Mouse (Mus musculus) CD4-positive helper T cell, adult 2 months (primary cell): ENCODE data around the gene Erg.

Experiments
- DNase-seq: peaks from one replicate; pipeline ENCODE4 v3.0.0-alpha.2; 2012; ENCODE audit warnings: low read depth, missing footprints, low spot score

Erg gene

GRCm38 (mm10) chr16:95586311-95586602, at the start of gene Erg:
TSS of gene Erg (minus strand) at chr16:95586593.
- no peak for DNase-seq

- no peak for DNase-seq
Observed at GRCm38 (mm10) chr16:95631816-95632215, 45.4 kb upstream of the Erg start.

DNA sequence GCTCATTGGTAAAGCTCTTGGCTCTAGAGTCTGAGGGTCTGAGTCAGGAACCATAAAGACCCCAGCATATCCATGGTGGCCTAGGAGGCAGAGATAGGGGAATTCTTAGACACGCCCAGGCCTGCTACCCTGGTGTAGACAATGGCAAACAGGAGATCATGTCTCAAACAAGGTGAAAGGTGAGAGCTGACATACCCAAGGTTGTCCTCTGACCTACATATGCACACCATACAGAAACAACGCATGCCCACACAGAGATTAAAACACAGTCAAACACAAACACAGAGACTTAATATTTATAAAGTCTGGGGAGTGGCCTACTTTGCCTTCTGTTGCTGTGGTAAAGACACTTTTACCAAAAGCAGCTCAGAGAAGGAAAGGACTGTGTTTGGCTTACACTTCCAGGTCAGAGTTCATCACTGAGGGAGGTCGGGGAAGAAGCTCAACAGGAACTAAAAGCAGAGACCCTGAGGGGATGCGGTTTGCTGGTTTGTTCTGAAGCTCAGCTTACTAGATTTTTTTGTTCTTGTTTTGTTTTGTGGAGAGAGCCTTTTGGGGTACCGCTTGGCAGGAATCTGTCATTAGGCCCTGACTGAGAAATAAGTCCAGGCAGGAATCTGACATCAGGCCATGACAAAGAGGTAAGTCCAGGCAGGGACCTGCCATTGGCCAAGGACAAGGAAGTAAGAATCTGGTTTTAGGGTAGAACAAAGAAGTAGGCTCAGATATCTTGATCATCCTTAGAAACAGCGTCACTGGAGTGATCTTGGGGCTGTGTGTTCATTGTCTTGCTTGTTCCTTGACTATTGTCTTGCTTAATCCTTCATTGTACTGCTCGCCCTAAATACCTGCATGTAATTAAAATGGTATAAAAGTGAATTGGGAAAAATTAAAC, 37.7 kb upstream of the Erg start:
- DNase-seq, result no peak

GRCm38 (mm10) chr16:95623056-95623455, 36.7 kb upstream of the Erg start:
- DNase-seq, result no peak

DNA sequence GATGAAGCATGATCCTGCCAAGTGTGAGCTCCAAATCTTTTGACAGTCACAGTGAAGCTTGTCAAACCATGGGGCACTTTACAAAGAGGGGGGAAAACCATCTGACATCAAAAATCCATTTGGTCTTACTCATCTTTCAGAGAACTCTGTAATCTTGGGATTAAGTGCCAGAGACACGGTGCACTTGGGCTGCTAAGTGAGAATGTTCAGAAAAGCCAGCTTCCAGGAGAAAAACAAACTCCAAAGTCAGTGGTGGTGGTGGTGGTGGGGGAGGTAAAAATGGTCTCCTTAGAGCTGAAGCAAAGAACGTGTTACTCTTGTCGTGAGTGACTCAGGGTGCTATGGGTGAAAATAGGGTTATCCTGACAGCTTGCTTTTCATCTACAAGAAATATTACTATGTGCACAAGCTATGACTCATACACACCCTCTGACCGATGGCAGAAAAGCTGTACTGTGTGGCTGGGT, 33.5 kb upstream of the Erg start:
- no peak for DNase-seq

- no peak for DNase-seq
Observed at GRCm38 (mm10) chr16:95618206-95618605, 31.8 kb upstream of the Erg start.

DNA sequence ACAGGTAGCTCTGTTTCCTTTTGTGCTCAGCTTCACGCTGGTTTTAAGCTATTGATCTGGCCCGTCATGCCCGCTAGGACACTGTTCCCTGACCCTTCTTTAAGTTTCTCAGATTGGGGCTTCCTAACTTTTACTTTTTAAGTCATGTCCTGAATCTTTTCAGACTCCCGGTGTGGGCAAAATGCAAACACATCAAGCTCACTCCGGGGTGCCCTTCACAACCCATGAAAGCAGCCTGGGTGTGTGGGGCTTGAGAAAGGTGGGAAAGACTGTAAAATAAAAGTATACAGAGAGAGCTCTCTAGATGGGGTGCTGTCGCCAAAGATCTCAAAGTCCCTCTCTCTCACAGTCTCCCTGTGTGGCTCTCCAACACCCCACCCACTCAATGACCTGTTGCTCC, 31.3 kb upstream of the Erg start:
- DNase-seq, result no peak

DNA sequence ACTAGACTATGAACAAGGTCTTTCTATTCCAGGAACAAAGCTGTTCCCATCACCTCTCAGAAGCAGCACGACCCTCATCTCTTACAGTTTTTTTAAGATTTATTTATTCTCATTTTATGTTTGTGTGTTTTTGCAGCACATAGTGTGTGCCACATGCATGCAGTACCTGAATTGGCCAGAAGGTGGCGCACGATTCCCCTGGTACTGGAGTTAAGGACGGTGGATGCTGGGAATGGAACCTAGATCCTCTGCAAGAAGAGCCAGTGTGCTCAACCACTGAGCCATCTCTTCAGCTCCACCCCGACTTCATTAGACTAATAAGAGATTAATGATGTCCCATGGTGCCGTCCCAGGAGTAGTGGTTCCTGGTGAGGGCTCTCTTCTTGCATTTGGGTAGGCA, 29.2 kb upstream of the Erg start:
- DNase-seq, result peak; percentile 39

- DNase-seq, result no peak
Observed at GRCm38 (mm10) chr16:95614482-95614881, 28.1 kb upstream of the Erg start.

GRCm38 (mm10) chr16:95611982-95612746, 25.8 kb upstream of the Erg start:
- DNase-seq, result no peak

GRCm38 (mm10) chr16:95608624-95609023, 22.2 kb upstream of the Erg start:
- no peak for DNase-seq

DNA sequence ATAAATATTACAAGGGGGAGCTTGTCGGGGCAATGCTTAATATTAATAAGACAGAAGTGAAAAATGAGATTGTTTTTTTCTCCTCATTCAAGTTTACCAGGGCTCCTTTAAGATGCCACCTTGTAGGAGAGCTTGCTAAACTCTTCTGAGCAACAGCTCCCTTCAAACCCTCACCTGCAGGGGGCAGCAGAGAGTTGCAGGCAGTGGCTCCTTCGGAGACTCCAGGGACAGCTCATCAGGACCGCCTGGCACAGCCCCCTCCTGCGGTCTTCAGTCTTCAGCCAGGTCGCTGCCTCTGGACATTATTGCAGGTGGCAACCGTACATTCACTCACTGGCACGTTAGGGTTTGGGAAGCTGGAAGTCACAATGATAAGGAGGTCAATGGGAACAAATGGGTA, 18.9 kb upstream of the Erg start:
- peak; percentile 52 for DNase-seq

- no peak for DNase-seq
Observed at GRCm38 (mm10) chr16:95602504-95602903, 16.1 kb upstream of the Erg start.

DNA sequence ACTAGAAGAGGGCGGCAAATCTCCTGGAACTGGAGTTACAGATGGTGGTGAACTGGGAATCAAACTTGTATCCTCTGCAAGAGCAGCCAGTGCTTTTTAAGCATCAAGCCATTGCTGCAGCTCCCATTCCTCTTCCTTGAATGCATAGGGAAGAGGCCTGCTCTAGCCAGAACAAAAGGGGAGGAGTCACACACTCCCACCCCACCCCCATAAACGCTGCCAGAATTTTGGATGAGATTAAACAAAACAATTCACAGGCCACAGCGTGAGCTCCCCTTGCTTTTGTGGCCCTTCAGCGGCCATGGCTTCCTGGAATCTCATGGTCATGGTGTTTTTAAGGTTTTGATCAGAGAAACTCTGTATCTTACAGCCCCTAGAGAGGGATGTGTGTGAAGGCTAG, 15.4 kb upstream of the Erg start:
- DNase-seq, result no peak

DNA sequence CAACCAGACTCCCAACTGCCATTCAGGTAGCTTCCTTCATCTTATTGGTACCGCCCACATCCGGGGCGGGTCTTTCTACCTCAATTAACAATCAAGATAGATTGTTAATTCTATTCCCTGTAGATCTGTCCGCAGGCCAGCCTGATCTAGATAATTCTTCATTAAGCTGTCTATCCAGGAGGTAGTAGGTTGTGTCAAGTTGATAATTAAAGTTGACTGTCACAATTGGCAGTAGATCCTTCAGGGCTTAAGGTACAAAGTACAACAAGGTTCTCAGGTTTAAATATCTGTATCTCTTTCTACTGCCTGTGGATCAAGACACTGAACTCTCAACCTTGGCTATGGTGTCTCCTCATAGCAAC, 14.8 kb upstream of the Erg start:
- DNase-seq, result no peak

GRCm38 (mm10) chr16:95600572-95601218, 14.3 kb upstream of the Erg start:
- no peak for DNase-seq

DNA sequence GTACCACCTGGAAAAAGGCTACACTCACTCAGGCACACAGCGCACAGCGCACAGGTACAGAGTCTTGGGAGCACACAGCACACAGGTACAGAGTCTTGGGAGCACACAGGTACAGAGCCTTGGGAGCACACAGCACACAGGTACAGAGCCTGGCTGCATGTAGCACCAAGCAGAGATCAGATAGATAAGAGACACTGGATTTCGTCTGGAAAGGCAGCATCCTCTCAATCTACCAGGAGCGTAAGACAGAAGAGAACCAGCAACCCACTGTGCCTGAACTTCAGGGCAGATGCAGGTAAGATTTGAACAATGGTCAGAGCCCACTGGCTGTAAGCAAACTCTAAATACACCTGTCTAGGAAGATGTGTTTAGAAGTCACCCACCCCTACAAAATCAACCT, 12.5 kb upstream of the Erg start:
- DNase-seq, result no peak

DNA sequence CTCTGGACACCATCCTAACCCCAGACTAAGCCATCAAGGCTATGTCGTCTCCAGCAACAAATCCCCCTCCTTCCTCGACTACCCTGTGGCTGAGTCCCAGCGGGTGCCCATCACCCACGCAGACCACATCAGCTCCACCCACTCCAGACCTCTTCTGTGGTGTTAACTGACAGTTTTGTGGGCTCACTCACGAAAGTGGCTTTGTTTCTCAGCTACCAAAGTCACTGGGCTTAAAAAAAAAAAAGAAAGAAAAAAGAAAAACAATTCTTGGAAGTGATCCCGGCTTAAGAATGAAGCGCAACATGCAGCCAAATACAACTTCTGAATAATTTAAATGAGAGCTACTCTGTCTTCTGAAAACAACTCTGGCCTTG, 11.2 kb upstream of the Erg start:
- no peak for DNase-seq

GRCm38 (mm10) chr16:95596884-95597577, 10.6 kb upstream of the Erg start:
- no peak for DNase-seq

DNA sequence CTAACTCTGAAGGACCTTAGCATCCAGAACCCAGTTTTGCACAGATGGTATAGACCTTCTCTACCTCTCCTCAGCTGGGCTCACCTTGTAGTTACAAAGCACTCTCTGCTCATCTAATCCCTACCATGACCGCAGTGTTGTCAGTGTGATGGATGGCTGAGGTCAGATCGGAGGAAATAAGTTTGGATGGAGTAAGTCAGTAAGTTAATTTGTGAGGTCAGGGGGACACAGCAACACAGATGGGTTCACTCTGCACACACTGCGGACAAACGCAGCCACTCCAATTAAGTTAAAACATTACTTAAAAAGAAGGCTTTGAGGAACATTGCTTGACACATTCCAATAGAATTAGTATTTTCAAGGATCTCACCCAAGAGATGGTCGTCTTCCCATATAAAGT, 2.5 kb upstream of the Erg start:
- no peak for DNase-seq

GRCm38 (mm10) chr16:95586726-95587125, 333 bp upstream of the Erg start:
- no peak for DNase-seq
